Mouse (Mus musculus) urinary bladder, postnatal 4 days (tissue): ENCODE measurements around the gene March5.
"Not testable (repeated sequence)": the region's sequence is repeated elsewhere in the genome, so short reads cannot be mapped to it uniquely, and the experiment has no call there.

Experiments used
- DNase-seq, 2 experiments: peaks; one replicate each; pipeline ENCODE4 v3.0.0; 2021 to 2022; ENCODE audit warnings: low spot score in 2 of 2

The March5 gene

DNA sequence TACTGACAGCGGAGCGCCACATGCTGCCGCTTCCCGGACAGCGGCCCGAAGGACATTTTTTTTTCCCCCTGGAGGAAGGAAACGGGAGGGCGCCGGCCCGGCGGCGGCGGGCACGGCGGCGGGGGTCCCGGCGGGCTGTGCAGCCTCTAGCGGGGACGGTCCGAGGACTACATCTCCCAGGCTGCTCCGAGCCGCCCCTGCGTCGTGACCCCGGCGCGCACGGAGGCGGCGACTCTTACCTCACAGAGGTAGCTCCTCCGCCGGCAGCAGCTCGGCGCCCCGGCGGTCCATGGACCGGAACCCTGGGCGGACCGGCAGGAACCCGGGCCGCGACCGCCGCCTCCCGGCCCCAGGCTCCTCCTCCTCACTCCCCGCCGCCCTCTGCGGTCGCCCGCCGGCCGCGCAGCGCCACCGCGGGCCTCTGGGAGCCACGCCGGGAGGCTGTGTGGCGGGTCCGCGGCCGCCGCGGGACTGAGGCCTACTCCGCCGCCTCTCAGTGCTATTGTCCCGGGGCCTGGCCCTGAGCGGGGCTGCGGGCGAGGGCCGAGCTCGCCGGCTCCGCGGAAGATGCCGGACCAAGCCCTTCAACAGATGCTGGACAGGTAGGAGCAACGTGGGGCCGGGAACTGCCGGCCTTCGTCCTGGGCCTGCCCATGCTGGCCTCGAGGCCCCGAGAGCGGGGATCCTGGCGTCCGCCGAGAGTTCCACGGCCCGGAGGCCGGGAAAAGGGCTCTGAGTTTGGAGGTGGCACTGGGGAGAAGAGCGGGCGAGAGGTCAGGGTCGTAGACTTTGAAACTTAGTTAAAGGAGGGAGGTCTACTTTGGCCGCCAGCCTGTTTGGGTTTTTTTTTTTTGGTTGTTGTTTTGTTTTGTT lies at the start of gene March5:
Gene March5 (plus strand): TSS at position 241 of the 873 bp plus-strand sequence.
- peak; percentile 83 to 86 for DNase-seq

DNA sequence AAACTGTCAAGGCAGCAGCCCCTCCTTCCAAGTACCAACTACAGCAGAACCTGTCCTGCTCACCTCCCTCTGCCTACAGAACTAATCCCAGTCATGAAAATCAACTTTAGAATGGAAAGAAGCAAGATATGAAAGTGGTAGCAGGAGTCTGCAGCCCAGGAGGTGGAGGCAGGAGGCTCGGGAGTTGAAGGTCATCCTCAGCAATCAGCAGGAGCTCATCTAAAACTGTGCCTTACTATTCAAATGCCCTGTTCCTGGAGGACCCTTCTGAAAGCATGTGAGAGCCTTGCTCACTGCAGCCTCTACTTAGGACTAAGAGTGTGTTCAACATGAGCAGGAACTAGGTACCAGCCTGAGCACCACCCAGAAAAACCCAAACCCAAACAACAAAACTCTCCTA lies 35.2 kb upstream of the March5 start:
- DNase-seq, result no peak

GRCm38 (mm10) chr19:37172566-37173130 lies 34.7 kb upstream of the March5 start:
- no peak for DNase-seq

- no peak for DNase-seq
Measured at GRCm38 (mm10) chr19:37173331-37174115, 33.8 kb upstream of the March5 start.

- peak in 1 of 2 experiments; percentile 45 for DNase-seq
Measured at GRCm38 (mm10) chr19:37174116-37174715, 33.1 kb upstream of the March5 start.

DNA sequence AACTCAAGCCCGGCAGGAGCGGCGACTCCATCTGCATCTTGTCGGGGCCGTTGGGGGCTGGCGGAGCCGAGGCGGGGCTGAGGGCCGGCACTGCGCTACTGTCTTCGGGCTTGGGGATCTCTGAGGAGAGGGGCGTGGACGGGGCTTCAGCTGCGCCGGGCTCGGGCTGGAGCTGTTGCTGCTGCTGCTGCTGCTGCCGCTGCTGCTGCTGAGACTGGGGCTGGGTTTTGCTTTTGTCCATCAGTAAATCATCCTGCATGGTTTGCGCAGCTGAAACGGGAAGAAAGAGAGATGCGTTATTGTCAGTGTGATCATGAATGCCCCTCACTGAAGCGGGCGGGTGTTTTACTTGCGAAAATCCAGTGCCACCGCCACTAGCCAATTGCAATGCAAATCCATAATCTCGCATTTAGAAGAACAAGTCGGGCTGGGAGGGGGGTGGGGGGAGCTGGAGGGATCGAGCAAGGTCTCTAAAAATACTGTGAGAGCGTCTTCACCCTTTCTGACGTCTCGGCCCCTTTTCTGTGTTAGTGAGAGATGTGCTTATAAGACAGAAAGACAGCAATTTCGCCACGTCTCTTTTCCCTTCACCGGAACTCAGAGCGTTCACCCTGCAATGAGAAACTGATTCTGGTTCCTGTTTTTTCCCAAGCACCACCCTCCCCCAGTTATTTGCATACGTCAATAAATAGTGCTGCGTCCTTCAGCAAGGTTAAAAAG lies 32.5 kb upstream of the March5 start:
- peak; percentile 25 to 61 for DNase-seq

DNA sequence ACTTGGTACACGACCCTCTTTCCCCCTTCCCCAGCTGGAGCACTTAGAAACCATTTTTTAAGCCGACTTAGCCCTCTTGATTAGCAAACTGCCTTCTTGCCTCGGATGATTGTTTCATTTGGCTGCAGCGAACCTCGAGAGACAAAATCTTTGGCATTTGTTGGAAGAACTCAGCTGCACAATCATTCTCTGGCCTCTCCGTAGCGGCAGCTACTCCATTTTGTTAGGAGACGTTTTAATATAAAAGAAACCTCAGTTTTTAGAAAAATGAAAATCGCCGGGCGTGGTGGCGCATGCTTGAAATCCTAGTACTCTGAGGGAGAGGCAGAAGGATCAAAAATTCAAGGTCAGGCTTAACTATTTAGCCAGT lies 31.9 kb upstream of the March5 start:
- DNase-seq, result peak in 1 of 2 experiments; percentile 18

DNA sequence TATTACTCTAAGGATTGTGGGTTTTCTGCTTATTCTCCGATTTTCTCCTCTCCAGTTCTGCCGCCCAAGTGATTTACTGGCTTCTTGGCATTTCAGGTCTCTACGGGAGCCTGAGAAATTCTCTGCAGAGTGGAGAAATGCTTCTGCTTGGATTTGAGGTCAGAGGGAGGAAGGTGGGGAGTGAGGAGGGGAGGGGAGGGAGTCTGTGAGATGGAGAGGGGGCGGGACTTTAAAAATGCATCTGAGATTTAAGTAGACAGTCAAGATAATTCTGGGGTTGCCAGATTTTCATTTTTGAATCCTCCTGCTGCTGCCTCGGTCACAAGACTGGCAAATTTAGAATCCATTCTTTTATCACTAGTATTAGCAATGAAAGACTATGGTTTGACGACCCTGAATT lies 31.4 kb upstream of the March5 start:
- no peak for DNase-seq

- no peak for DNase-seq
Measured at GRCm38 (mm10) chr19:37176879-37177462, 30.4 kb upstream of the March5 start.

DNA sequence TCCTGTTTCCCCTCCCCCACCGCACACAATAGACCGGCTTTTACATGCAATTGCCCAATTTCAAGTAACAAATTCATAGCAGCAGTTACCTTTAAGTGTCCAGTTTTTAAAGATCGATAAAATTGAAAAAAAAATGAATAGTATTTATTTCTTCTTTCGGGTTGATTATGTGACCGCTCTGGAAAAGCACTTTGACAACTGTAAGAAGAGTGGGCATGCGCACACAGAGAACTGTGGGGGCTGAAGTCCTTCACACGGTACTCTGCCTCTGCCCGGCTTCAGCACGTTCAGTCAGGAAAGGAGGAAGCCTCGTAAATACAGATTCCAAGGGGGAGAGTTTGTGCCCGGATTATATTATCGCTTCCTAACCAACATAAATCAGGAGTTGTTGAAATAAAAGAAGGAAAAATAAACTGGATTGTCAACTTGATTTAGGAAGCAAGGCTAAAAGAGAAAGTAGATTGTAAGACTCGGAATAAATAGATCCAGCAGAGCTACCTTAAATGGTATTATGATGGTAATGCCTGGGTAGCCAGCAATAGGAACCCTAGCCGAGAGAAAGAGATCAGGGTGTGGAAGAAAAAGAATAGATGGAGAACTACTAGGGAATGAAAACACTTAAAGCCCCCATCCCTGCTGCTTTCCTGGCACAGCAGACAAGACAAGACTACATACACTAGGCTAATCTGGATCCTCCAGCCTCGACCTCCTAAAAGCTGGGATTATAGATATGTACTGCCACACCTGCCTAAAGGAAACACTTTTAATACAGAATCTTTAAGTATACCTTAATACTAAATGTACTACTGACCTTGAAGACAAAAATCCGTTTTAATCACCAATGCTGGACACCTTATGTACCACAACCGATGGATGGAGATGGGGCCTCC lies 29.3 kb upstream of the March5 start:
- peak in 1 of 2 experiments; percentile 62 for DNase-seq

DNA sequence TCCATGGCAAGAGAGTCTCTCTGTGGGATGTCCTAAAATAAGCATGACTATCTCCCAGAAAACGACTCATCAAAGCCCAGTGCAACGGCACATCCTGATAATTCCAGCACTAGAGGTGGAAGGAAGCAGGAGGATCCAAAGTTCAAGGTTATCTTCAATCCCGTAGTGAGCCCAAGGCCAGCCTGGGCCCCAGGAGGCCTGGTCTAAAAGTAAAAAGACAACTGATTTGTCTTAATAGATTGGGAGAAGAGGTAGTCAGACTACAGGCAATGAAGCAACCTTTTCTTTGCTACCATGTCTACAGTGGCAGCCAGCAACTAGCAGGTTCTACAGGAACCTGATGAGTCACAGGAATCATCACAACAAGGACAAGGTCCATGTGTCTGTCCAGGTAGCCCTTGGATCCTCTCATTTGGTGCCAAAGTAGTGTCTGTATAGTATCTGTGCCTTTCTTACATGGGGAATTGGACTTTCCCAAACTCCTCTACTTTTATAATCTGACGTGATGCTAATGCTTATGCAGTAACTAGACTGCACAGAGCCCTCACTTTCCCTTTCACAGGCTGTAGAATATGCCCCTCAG lies 18.9 kb upstream of the March5 start:
- no peak for DNase-seq

DNA sequence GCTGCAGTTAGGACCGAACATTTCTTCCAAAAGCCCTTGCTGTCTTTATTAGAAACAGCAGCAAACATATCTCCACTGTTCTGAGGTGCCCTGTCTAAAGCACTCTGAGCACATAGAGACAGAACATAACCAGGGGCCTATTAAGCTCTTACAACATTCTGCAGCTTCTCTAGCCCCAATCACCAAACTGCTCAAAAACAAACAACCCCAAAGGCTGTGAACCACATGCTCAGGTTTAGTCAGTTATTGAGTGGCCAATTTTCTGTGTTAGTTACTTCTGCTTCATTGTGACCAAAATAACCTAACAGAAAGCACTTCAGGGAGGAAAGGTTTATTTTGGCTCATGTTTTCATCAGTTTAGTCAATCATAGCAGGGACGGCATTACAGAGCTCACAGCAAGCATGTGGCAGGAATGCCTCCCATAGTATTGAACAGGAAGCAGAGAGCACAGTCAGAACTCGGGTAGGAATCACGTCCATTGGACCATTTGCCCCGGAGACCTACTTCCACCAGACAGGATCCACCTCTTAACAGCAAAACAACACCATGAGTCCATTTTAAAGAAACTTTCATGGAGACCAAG lies 14.8 kb upstream of the March5 start:
- DNase-seq, result no peak

DNA sequence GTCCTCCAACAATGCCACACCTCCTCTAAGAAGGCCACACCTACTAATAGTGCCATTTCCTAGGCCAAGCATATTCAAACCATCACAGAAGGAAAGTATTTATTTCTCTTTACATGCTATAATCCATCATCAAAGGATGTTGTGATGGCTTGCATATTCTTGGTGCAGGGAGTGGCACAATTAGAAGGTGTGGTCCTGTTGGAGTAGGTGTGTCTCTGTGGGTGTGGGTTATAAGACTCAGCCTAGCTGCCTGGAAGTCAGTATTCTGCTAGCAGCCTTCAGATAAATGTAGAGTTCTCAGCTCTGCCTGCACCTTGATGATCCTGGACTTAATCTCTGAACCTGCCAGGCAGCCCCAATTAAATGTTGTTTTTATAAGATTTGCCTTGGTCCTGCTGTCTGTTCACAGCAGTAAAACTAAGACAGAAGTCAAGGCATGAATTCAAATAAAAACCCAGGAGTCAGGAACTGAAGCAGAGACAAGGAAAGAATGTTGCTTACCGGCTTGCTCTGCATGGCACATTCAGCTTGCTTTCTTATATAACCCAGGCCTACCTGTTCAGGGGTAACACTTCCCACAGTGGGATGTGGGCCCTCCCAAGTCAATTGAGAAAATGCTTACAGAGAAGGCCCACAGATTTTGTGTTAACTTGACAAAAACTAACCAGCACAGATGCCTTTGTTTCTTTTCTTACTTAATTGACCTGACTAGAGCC lies 9.0 kb upstream of the March5 start:
- DNase-seq, result no peak

- no peak for DNase-seq
Measured at GRCm38 (mm10) chr19:37199889-37200288, 7.5 kb upstream of the March5 start.

DNA sequence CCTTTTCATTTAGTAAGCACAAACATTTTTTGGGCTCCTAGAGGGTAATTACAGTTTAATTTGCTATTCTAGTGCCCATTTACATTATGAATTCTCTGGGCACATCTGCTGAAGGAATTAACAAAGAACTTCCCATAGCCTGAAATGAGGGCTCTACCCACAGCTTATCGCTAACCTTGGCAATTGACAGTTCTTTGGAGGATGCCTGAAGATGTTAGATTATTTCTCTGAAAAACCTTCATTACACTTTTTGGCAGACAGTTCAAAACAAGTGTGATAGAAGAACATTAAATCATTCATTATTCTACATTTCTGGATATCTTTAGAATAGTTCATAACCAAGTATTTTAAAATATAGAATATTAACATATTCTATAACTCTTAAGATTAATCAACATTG lies 4.0 kb upstream of the March5 start:
- DNase-seq, result no peak

GRCm38 (mm10) chr19:37205155-37205554 lies 2.2 kb upstream of the March5 start:
- not testable (repeated sequence) for DNase-seq

GRCm38 (mm10) chr19:37206641-37207302 lies 571 bp upstream of the March5 start:
- DNase-seq, result no peak

DNA sequence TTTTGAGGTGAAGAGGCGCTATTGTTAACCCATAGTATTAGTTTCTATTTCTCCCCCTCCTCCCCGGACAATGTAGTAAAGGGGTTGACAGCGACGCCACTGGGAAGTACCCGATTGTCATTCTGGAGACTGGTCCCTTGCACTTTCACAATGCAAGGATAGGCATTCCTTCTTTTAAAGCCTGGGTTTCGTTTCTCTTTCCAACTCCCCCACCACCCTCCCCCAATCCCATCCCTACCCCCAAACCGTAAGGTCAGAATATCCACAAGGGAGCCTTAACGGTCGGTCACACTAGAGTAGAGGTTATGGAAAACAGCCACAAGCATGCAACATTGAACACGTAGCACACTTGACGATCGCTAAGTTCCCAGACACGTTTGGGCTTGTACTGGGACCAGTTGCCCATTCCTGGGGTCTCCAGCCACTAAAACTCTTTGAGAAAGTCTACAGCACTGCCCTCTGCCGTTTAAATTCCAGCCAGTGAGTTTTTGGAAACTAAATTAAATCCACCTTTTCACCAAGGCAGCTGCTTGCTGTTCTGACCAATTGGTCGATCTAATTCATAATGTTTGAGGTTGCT lies 923 bp downstream of the March5 start, which contains the start of gene Cpeb3:
Gene Cpeb3 (minus strand): TSS at position 426 of the 580 bp plus-strand sequence.
- DNase-seq, result no peak
